Mouse (Mus musculus): ENCODE measurements at regions not wholly inside any gene's neighbourhood (a gene's known extent, or its start where the extent isn't known, plus 50 kb on each side); places are given as distances from the start of the nearest gene placed in this dataset.

GRCm38 (mm10) chr1:60665329-60665728, 51.3 kb upstream of the Cd28 start:
- Histone ChIP-seq H3K27me3 (ENCODE audit: control insufficient read depth, insufficient read depth, low read length) (no peaks in the 10 kb centered on the region), H3K36me3 (replicated peaks; ENCODE audit: control insufficient read depth, insufficient read depth, low read depth) (no peaks in the 10 kb centered on the region), H3K9me3 (ENCODE audit: control insufficient read depth, low read length) (no peaks in the 10 kb centered on the region), H3K27ac (no peak overlapping the region), H3K4me2 (ENCODE audit: low read depth) (no peak overlapping the region), H3K4me3 (ENCODE audit: insufficient read depth in 1 of 2, low read depth in 2 of 2, low read length in 2 of 2) (no peak overlapping the region), H3K9ac (replicated peaks) (no peak overlapping the region), H3K4me1 (replicated peaks; ENCODE audit: control insufficient read depth in 2 of 2, insufficient read depth in 2 of 2, low read length in 1 of 2) (peaks cover 0 to 23% of the 10 kb centered on the region in 2 experiments; a peak in 3 of 4 replicates)
- TF ChIP-seq EP300 (IDR thresholded peaks at IDR 0.05; ENCODE audit: low read depth) = no peak
- TF ChIP-seq CTCF (IDR thresholded peaks at IDR 0.05; ENCODE audit: low read depth) = no peak
- no peak for DNase-seq (ENCODE audit: low read depth in 3 of 3, low spot score in 3 of 3)
- no peak for ATAC-seq (ENCODE audit: insufficient read depth)
- WGBS (ENCODE audit: insufficient replicate concordance) = 58% methylated on average over 5 of the region's 5 CpGs

- TF ChIP-seq CTCF (IDR thresholded peaks at IDR 0.05; ENCODE audit: low read depth) (no peak), EP300 (IDR thresholded peaks at IDR 0.05; ENCODE audit: low read depth) (no peak)
- ATAC-seq (ENCODE audit: insufficient read depth) (no peak), DNase-seq (ENCODE audit: low read depth in 3 of 3, low spot score in 3 of 3) (no peak)
- Histone ChIP-seq H3K36me3 (replicated peaks; ENCODE audit: control insufficient read depth, insufficient read depth, low read depth) (no peaks in the 10 kb centered on the region), H3K9me3 (ENCODE audit: control insufficient read depth, low read length) (no peaks in the 10 kb centered on the region), H3K4me3 (ENCODE audit: insufficient read depth in 1 of 2, low read depth in 2 of 2, low read length in 2 of 2) (no peak overlapping the region), H3K27ac (no peak overlapping the region), H3K27me3 (ENCODE audit: control insufficient read depth, insufficient read depth, low read length) (no peaks in the 10 kb centered on the region), H3K4me1 (replicated peaks; ENCODE audit: control insufficient read depth in 2 of 2, insufficient read depth in 2 of 2, low read length in 1 of 2) (peaks cover 4 to 19% of the 10 kb centered on the region in 2 experiments; a peak in 3 of 4 replicates), H3K4me2 (ENCODE audit: low read depth) (no peak overlapping the region), H3K9ac (replicated peaks) (no peak overlapping the region)
- WGBS (ENCODE audit: insufficient replicate concordance) = 14% methylated on average over 9 of the region's 9 CpGs
Measured at GRCm38 (mm10) chr1:60662301-60662986, 54.2 kb upstream of the Cd28 start.

GRCm38 (mm10) chr1:60661857-60662256, 54.7 kb upstream of the Cd28 start:
- TF ChIP-seq EP300 (IDR thresholded peaks at IDR 0.05; ENCODE audit: low read depth) (no peak), CTCF (IDR thresholded peaks at IDR 0.05; ENCODE audit: low read depth) (no peak)
- ATAC-seq (ENCODE audit: insufficient read depth) = no peak
- Histone ChIP-seq H3K27me3 (ENCODE audit: control insufficient read depth, insufficient read depth, low read length) (no peaks in the 10 kb centered on the region), H3K9me3 (ENCODE audit: control insufficient read depth, low read length) (no peaks in the 10 kb centered on the region), H3K9ac (replicated peaks) (no peak overlapping the region), H3K4me1 (replicated peaks; ENCODE audit: control insufficient read depth in 2 of 2, insufficient read depth in 2 of 2, low read length in 1 of 2) (peaks cover 5 to 22% of the 10 kb centered on the region in 2 experiments; a peak in 3 of 4 replicates), H3K27ac (no peak overlapping the region), H3K4me2 (ENCODE audit: low read depth) (no peak overlapping the region), H3K4me3 (ENCODE audit: insufficient read depth in 1 of 2, low read depth in 2 of 2, low read length in 2 of 2) (no peak overlapping the region), H3K36me3 (replicated peaks; ENCODE audit: control insufficient read depth, insufficient read depth, low read depth) (no peaks in the 10 kb centered on the region)
- DNase-seq (ENCODE audit: low read depth in 3 of 3, low spot score in 3 of 3) = no peak
- 44% methylated on average over 2 of the region's 2 CpGs for WGBS (ENCODE audit: insufficient replicate concordance)

- Histone ChIP-seq H3K27me3 (ENCODE audit: control insufficient read depth, insufficient read depth, low read length) (no peaks in the 10 kb centered on the region), H3K36me3 (replicated peaks; ENCODE audit: control insufficient read depth, insufficient read depth, low read depth) (no peaks in the 10 kb centered on the region), H3K4me2 (ENCODE audit: low read depth) (no peak overlapping the region), H3K4me1 (replicated peaks; ENCODE audit: control insufficient read depth in 2 of 2, insufficient read depth in 2 of 2, low read length in 1 of 2) (peaks cover 5 to 31% of the 10 kb centered on the region in 2 experiments; a peak in 3 of 4 replicates), H3K9me3 (ENCODE audit: control insufficient read depth, low read length) (no peaks in the 10 kb centered on the region), H3K9ac (replicated peaks) (no peak overlapping the region), H3K27ac (no peak overlapping the region), H3K4me3 (ENCODE audit: insufficient read depth in 1 of 2, low read depth in 2 of 2, low read length in 2 of 2) (no peak overlapping the region)
- TF ChIP-seq CTCF (IDR thresholded peaks at IDR 0.05; ENCODE audit: low read depth) (no peak), EP300 (IDR thresholded peaks at IDR 0.05; ENCODE audit: low read depth) (no peak)
- 50% methylated on average over 1 of the region's 1 CpGs for WGBS (ENCODE audit: insufficient replicate concordance)
- ATAC-seq (ENCODE audit: insufficient read depth) (no peak), DNase-seq (ENCODE audit: low read depth in 3 of 3, low spot score in 3 of 3) (no peak)
Measured at GRCm38 (mm10) chr1:60659604-60660003, 57.0 kb upstream of the Cd28 start.

- no peak for TF ChIP-seq CTCF (IDR thresholded peaks at IDR 0.05; ENCODE audit: low read depth)
- TF ChIP-seq EP300 (IDR thresholded peaks at IDR 0.05; ENCODE audit: low read depth) = no peak
- whole genome bisulfite sequencing (ENCODE audit: insufficient replicate concordance) = 64% methylated on average over 2 of the region's 2 CpGs
- Histone ChIP-seq H3K27ac (no peak overlapping the region), H3K36me3 (replicated peaks; ENCODE audit: control insufficient read depth, insufficient read depth, low read depth) (no peaks in the 10 kb centered on the region), H3K4me2 (ENCODE audit: low read depth) (no peak overlapping the region), H3K4me1 (replicated peaks; ENCODE audit: control insufficient read depth in 2 of 2, insufficient read depth in 2 of 2, low read length in 1 of 2) (peaks cover 5 to 31% of the 10 kb centered on the region in 2 experiments; a peak in 3 of 4 replicates), H3K9ac (replicated peaks) (no peak overlapping the region), H3K27me3 (ENCODE audit: control insufficient read depth, insufficient read depth, low read length) (no peaks in the 10 kb centered on the region), H3K9me3 (ENCODE audit: control insufficient read depth, low read length) (no peaks in the 10 kb centered on the region), H3K4me3 (ENCODE audit: insufficient read depth in 1 of 2, low read depth in 2 of 2, low read length in 2 of 2) (no peak overlapping the region)
- ATAC-seq (ENCODE audit: insufficient read depth) (no peak), DNase-seq (ENCODE audit: low read depth in 3 of 3, low spot score in 3 of 3) (no peak)
Measured at GRCm38 (mm10) chr1:60659041-60659440, 57.6 kb upstream of the Cd28 start.
